Mouse (Mus musculus) heart, adult 2 months (tissue): ENCODE measurements around the gene Lgals4.

Experiments
- CTCF ChIP-seq: fragments of 200-600 bp; IDR thresholded peaks from 2 replicates; pipeline ENCODE4 v1.8.1; 2022; ENCODE audit warnings: antibody characterized with exemption, mild to moderate bottlenecking, moderate library complexity
- POLR2A ChIP-seq: fragments of 200-500 bp; IDR thresholded peaks from 2 replicates; pipeline ENCODE4 v1.6.1; 2011; ENCODE audit warnings: mild to moderate bottlenecking, low read depth, low read length, control low read depth; ENCODE audit not compliant: insufficient read depth

- TF ChIP-seq CTCF: no peak
- 0 out of 2 replicates have a peak, but pooled peaks have one; percentile 9 for TF ChIP-seq POLR2A
Measured at GRCm38 (mm10) chr7:28816201-28816600, 17.5 kb upstream of the Lgals4 start.
